10 mouse cellular contexts compared by ENCODE assay signal in genomic region chr16:31004321-31004682, GRCm38 (mm10).
DNase-seq lines count a peak whose midpoint lies in the region; ATAC-seq and TF ChIP-seq lines count a peak whose summit lies in the region.
"Had no signal": no experiment of that assay in that cellular context is flagged by ENCODE, and none has a peak within 500 bp of the region (broad histone marks: within the 10 kb centered on the region; RNA-seq: fewer than 3 reads in every experiment).

No protein-coding gene starts in this region.

- H3K4me3 ChIP-seq in heart, adult 2 months, result no peak overlapping the region
- H3K4me3 ChIP-seq in lung, postnatal 0 days (ENCODE audit: low read depth, low read length), result no peak overlapping the region
- H3K4me3 ChIP-seq in intestine, embryonic 14.5 days (ENCODE audit: low read depth, low read length), result no peak overlapping the region
- no peak overlapping the region for H3K4me3 ChIP-seq in stomach, embryonic 15.5 days (replicated peaks)
- no peak overlapping the region for H3K4me3 ChIP-seq in cerebellum, adult 2 months (replicated peaks; ENCODE audit: insufficient read depth, low read depth, low read length)

- WGBS in heart, adult 2 months, result 47% methylated on average over 2 of the region's 2 CpGs
- WGBS in lung, postnatal 0 days, result 40% methylated on average over 2 of the region's 2 CpGs
- WGBS in intestine, embryonic 14.5 days, result 34% methylated on average over 2 of the region's 2 CpGs
- WGBS in stomach, embryonic 15.5 days, result 41% methylated on average over 2 of the region's 2 CpGs
- WGBS in cerebellum, adult 2 months, result 84% methylated on average over 2 of the region's 2 CpGs

- no peak for TF ChIP-seq CTCF in heart, adult 2 months (IDR thresholded peaks at IDR 0.05)
- no peak for TF ChIP-seq CTCF in lung, postnatal 0 days (IDR thresholded peaks at IDR 0.05)
- TF ChIP-seq CTCF in cerebellum, adult 2 months (IDR thresholded peaks at IDR 0.05; ENCODE audit: borderline replicate concordance, insufficient read depth, low read depth, low read length), result no peak

- no peak overlapping the region for H3K9ac ChIP-seq in heart, adult 2 months (ENCODE audit: low read depth, low read length)
- H3K9ac ChIP-seq in lung, postnatal 0 days (replicated peaks; ENCODE audit: low read depth), result no peak overlapping the region
- no peak overlapping the region for H3K9ac ChIP-seq in intestine, embryonic 14.5 days (ENCODE audit: low read length)
- H3K9ac ChIP-seq in stomach, embryonic 15.5 days, result no peak overlapping the region

- no peak overlapping the region for H3K4me2 ChIP-seq in lung, postnatal 0 days (replicated peaks; ENCODE audit: low read depth, low read length)
- peak overlapping the region; percentile 38 for H3K4me2 ChIP-seq in intestine, embryonic 14.5 days (ENCODE audit: low read length)
- H3K4me2 ChIP-seq in stomach, embryonic 15.5 days, result no peak overlapping the region; the same call in 1 of the 2 replicates

- ATAC-seq in lung, postnatal 0 days, result peak; percentile 16; the same call in 1 of the 2 replicates
- peak; percentile 20; the same call in 1 of the 2 replicates for ATAC-seq in intestine, embryonic 14.5 days (replicated peaks; ENCODE audit: low FRiP score, low TSS enrichment, low read depth)
- no peak for ATAC-seq in stomach, embryonic 15.5 days (ENCODE audit: insufficient read depth, low FRiP score, low read depth)

- no peak for TF ChIP-seq POLR2A in heart, adult 2 months (IDR thresholded peaks at IDR 0.05; ENCODE audit: insufficient read depth, low read depth, low read length)
- TF ChIP-seq POLR2A in cerebellum, adult 2 months (IDR thresholded peaks at IDR 0.05; ENCODE audit: borderline replicate concordance, insufficient read depth, low read length), result no peak

- H3K27me3 ChIP-seq in heart, adult 2 months (ENCODE audit: control insufficient read depth, insufficient read depth, low read length), result no peaks in the 10 kb centered on the region
- H3K27me3 ChIP-seq in lung, postnatal 0 days (replicated peaks; ENCODE audit: insufficient read depth, low read length), result no peaks in the 10 kb centered on the region
- no peaks in the 10 kb centered on the region for H3K27me3 ChIP-seq in intestine, embryonic 14.5 days (replicated peaks; ENCODE audit: control insufficient read depth, insufficient read depth, low read length)
- H3K27me3 ChIP-seq in stomach, embryonic 15.5 days (replicated peaks), result no peaks in the 10 kb centered on the region
- no peaks in the 10 kb centered on the region for H3K27me3 ChIP-seq in cerebellum, adult 2 months (ENCODE audit: control insufficient read depth, insufficient read depth, low read length)

- intact Hi-C loops in heart, adult 2 months (cut with DNase I), result no loop called here

- DNase-seq in heart, adult 2 months, result no peak
- no peak for DNase-seq in heart, adult 8-10 months (ENCODE audit: low spot score)
- DNase-seq in lung, postnatal 0 days (ENCODE audit: low spot score), result no peak
- no peak for DNase-seq in lung, adult 18-20 months
- no peak for DNase-seq in intestine, embryonic 14.5 days (ENCODE audit: low spot score)
- no peak for DNase-seq in spleen, adult 18-20 months
- DNase-seq in cerebellum, adult 2 months, result no peak
- DNase-seq: cerebellum, adult 9-11 months; left cerebral cortex, postnatal 4 days had no signal

- no peaks in the 10 kb centered on the region; the same call in 1 of the 2 replicates for H3K36me3 ChIP-seq in heart, adult 2 months (ENCODE audit: control insufficient read depth, insufficient read depth, low read length)
- H3K36me3 ChIP-seq in lung, postnatal 0 days (ENCODE audit: insufficient read depth, low read length), result no peaks in the 10 kb centered on the region
- H3K36me3 ChIP-seq in intestine, embryonic 14.5 days (ENCODE audit: control insufficient read depth, insufficient read depth, low read length), result no peaks in the 10 kb centered on the region
- H3K36me3 ChIP-seq in stomach, embryonic 15.5 days, result no peaks in the 10 kb centered on the region

- TF ChIP-seq EP300 in heart, adult 2 months (IDR thresholded peaks at IDR 0.05; ENCODE audit: insufficient read depth, low read depth, low read length), result no peak
- TF ChIP-seq EP300 in lung, postnatal 0 days (IDR thresholded peaks at IDR 0.05), result no peak

- no peaks in the 10 kb centered on the region for H3K79me2 ChIP-seq in heart, adult 2 months (replicated peaks; ENCODE audit: control insufficient read depth, insufficient read depth, low read length)

- H3K4me1 ChIP-seq in heart, adult 2 months (ENCODE audit: control insufficient read depth, insufficient read depth, low read length), result peaks cover 35% of the 10 kb centered on the region
- peaks cover 11% of the 10 kb centered on the region; the same call in 1 of the 2 replicates for H3K4me1 ChIP-seq in lung, postnatal 0 days (ENCODE audit: insufficient read depth, low read depth, low read length)
- peaks cover 33% of the 10 kb centered on the region for H3K4me1 ChIP-seq in intestine, embryonic 14.5 days (replicated peaks; ENCODE audit: control insufficient read depth, insufficient read depth, low read length)
- H3K4me1 ChIP-seq in stomach, embryonic 15.5 days, result peaks cover 23% of the 10 kb centered on the region
- peaks cover 41% of the 10 kb centered on the region for H3K4me1 ChIP-seq in cerebellum, adult 2 months (ENCODE audit: control insufficient read depth, insufficient read depth, low read length)

- H3K9me3 ChIP-seq in lung, postnatal 0 days (ENCODE audit: low read length), result no peaks in the 10 kb centered on the region
- no peaks in the 10 kb centered on the region for H3K9me3 ChIP-seq in intestine, embryonic 14.5 days (ENCODE audit: control insufficient read depth, low read length)
- H3K9me3 ChIP-seq in stomach, embryonic 15.5 days, result no peaks in the 10 kb centered on the region

- H3K27ac ChIP-seq in heart, adult 2 months, result peak overlapping the region; percentile 77
- peak overlapping the region; percentile 68 for H3K27ac ChIP-seq in lung, postnatal 0 days (ENCODE audit: low read length)
- H3K27ac ChIP-seq in intestine, embryonic 14.5 days (ENCODE audit: low read depth), result peak overlapping the region; percentile 62; the same call in 1 of the 2 replicates
- peak overlapping the region; percentile 46 for H3K27ac ChIP-seq in stomach, embryonic 15.5 days
- no peak overlapping the region for H3K27ac ChIP-seq in cerebellum, adult 2 months (ENCODE audit: insufficient read depth, low read length)
